Mouse (Mus musculus): Measurements from ENCODE around the gene Tmtc2.

- TF ChIP-seq GATA1 (IDR thresholded peaks at IDR 0.05; ENCODE audit: borderline replicate concordance, low read length), result no peak
- no peak for TF ChIP-seq FLI1 (IDR thresholded peaks at IDR 0.05; ENCODE audit: low read length)
Observed at GRCm38 (mm10) chr10:105153789-105154188, 420.5 kb downstream of the Tmtc2 start.

Data from megakaryocyte, embryonic 14.5 days (primary cell).